9 mouse cellular contexts compared by ENCODE assay signal in the genomic region with DNA sequence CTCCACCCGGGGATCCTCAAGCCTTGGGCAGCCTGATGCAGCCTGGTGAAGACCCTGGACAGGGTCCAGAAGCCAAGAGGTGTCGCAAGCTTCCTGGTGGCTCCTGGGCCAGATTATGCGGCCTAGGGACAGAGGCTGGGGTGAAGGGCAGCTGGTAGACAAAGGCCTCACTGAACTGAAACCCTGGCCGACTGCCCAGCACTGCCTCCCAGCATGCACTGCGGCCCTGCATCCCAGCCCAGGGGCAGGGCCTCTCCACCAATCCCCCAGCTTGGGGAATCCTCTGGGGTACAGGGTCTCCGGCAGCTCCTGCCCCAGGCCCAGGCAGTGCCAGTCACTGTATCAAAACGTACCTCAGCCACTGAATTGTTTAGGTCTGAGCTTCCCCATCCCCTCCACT. TPM values are rescaled to one million over a fixed set of nuclear protein-coding genes. Genes with fewer than 3 reads are reported as not detected.
DNase-seq lines count a peak whose midpoint lies in the region; ATAC-seq and TF ChIP-seq lines count a peak whose summit lies in the region.
"Had no signal": no experiment of that assay in that cellular context is flagged by ENCODE, and none has a peak within 500 bp of the region (broad histone marks: within the 10 kb centered on the region; RNA-seq: fewer than 3 reads in every experiment).

No protein-coding gene starts in this region.

- H3K36me3 ChIP-seq in liver, embryonic 15.5 days (replicated peaks): no peaks in the 10 kb centered on the region
- no peaks in the 10 kb centered on the region for H3K36me3 ChIP-seq in stomach, embryonic 15.5 days

- peaks cover 21% of the 10 kb centered on the region; the same call in 1 of the 2 replicates for H3K4me1 ChIP-seq in liver, embryonic 15.5 days (replicated peaks)
- no peaks in the 10 kb centered on the region for H3K4me1 ChIP-seq in stomach, embryonic 15.5 days

- 0 out of 2 replicates have a peak overlapping the region, but pooled peaks have one; percentile 19 for H3K27ac ChIP-seq in liver, embryonic 15.5 days (replicated peaks)
- no peak overlapping the region for H3K27ac ChIP-seq in stomach, embryonic 15.5 days

- no peak overlapping the region for H3K4me3 ChIP-seq in liver, embryonic 15.5 days (replicated peaks)
- H3K4me3 ChIP-seq in stomach, embryonic 15.5 days (replicated peaks): no peak overlapping the region

- peak; percentile 17 for DNase-seq in embryo, embryonic 10.5 days (ENCODE audit: low spot score)
- no peak for DNase-seq in embryo, embryonic 9.5 days (ENCODE audit: extremely low spot score)
- peak; percentile 92 for DNase-seq in brain, embryonic 14.5 days (ENCODE audit: low read depth)
- peak; percentile 85 for DNase-seq in layer of hippocampus, adult 11-12 months (ENCODE audit: low spot score)
- DNase-seq in c-Kit-positive CD71-positive TER-119-positive erythroid progenitor cells, embryonic 14.5 days (ENCODE audit: low spot score): no peak

- no peak for TF ChIP-seq POLR2A in brain, embryonic 14.5 days (IDR thresholded peaks at IDR 0.05; ENCODE audit: borderline replicate concordance, extremely low read depth, insufficient read depth, insufficient read length, poor library complexity, severe bottlenecking)

- H3K9me3 ChIP-seq in liver, embryonic 15.5 days (replicated peaks): no peaks in the 10 kb centered on the region
- H3K9me3 ChIP-seq in stomach, embryonic 15.5 days: no peaks in the 10 kb centered on the region

- 61% methylated on average over 7 of the region's 7 CpGs for WGBS in liver, embryonic 15.5 days (ENCODE audit: insufficient replicate concordance)
- 71% methylated on average over 7 of the region's 7 CpGs for WGBS in stomach, embryonic 15.5 days

- ATAC-seq in frontal cortex, adult (ENCODE audit: low TSS enrichment): peak; percentile 39; the same call in 1 of the 2 replicates
- ATAC-seq in liver, embryonic 15.5 days (ENCODE audit: insufficient read depth): peak; percentile 64
- peak; percentile 56; the same call in 1 of the 2 replicates for ATAC-seq in stomach, embryonic 15.5 days (ENCODE audit: insufficient read depth, low FRiP score, low read depth)

- H3K4me2 ChIP-seq in liver, embryonic 15.5 days: no peak overlapping the region
- H3K4me2 ChIP-seq in stomach, embryonic 15.5 days: no peak overlapping the region

- no peak for TF ChIP-seq CTCF in brain, embryonic 14.5 days (IDR thresholded peaks at IDR 0.05; ENCODE audit: borderline replicate concordance, extremely low read depth, insufficient read depth, insufficient read length)

- H3K9ac ChIP-seq in liver, embryonic 15.5 days: no peak overlapping the region
- no peak overlapping the region for H3K9ac ChIP-seq in stomach, embryonic 15.5 days

- no peaks in the 10 kb centered on the region for H3K27me3 ChIP-seq in liver, embryonic 15.5 days
- H3K27me3 ChIP-seq in stomach, embryonic 15.5 days (replicated peaks): no peaks in the 10 kb centered on the region

RNA-seq across cellular contexts. Expression of gene Ocstamp, which starts 17.1 kb away (rescaled TPM):
- not detected in 2 replicates for polyA plus RNA-seq in brain, embryonic 14.5 days (2012; rRNA removed)
- 4.1 and 5.2 TPM in 2 replicates for polyA plus RNA-seq in liver, embryonic 15.5 days (2015; fragmentation: Nextera tagmentation; extraction: Ambion mirVana)
- 0.37 and 0.59 TPM in 2 replicates for polyA plus RNA-seq in stomach, embryonic 15.5 days (2015; fragmentation: Nextera tagmentation; extraction: Ambion mirVana)
- polyA plus RNA-seq: C2C12 had no signal

RNA-seq across cellular contexts. Expression of gene Zfp334, which starts 29.2 kb away (rescaled TPM):
- polyA plus RNA-seq in brain, embryonic 14.5 days (2012; rRNA removed): 15.2 and 19.2 TPM in 2 replicates
- 0.97 and 1.3 TPM in 2 replicates for polyA plus RNA-seq in liver, embryonic 15.5 days (2015; fragmentation: Nextera tagmentation; extraction: Ambion mirVana)
- polyA plus RNA-seq in stomach, embryonic 15.5 days (2015; fragmentation: Nextera tagmentation; extraction: Ambion mirVana): 5.6 TPM in 2 replicates

RNA-seq across cellular contexts. Expression of gene Zfp663, which starts 48.8 kb away (rescaled TPM):
- polyA plus RNA-seq in brain, embryonic 14.5 days (2012; rRNA removed): 6.5 and 7.2 TPM in 2 replicates
- polyA plus RNA-seq in liver, embryonic 15.5 days (2015; fragmentation: Nextera tagmentation; extraction: Ambion mirVana): 0.06 TPM in 1 of 2 replicates, not detected in the other
- 0.64 and 0.66 TPM in 2 replicates for polyA plus RNA-seq in stomach, embryonic 15.5 days (2015; fragmentation: Nextera tagmentation; extraction: Ambion mirVana)
- polyA plus RNA-seq: C2C12 had no signal

RNA-seq across cellular contexts. Expression of gene Slc13a3, which starts 55.7 kb away (rescaled TPM):
- polyA plus RNA-seq in brain, embryonic 14.5 days (2012; rRNA removed): 4.7 and 5.1 TPM in 2 replicates
- 11.9 and 16.6 TPM in 2 replicates for polyA plus RNA-seq in liver, embryonic 15.5 days (2015; fragmentation: Nextera tagmentation; extraction: Ambion mirVana)
- polyA plus RNA-seq in stomach, embryonic 15.5 days (2015; fragmentation: Nextera tagmentation; extraction: Ambion mirVana): 0.89 and 1.0 TPM in 2 replicates
- polyA plus RNA-seq: C2C12 had no signal

Comparison
In these comparisons a context has a peak if more than half of its experiments do, and no peak if none do; other contexts are left out.
1. DNase-seq: peak in embryo, embryonic 10.5 days (single experiment), brain, embryonic 14.5 days (single experiment) and layer of hippocampus, adult 11-12 months (single experiment); none in embryo, embryonic 9.5 days (single experiment) and c-Kit-positive CD71-positive TER-119-positive erythroid progenitor cells, embryonic 14.5 days (single experiment).
2. Peak in every context shown above with its lines, with median percentiles within 50 percentile points of each other: ATAC-seq.